Mouse (Mus musculus) testis, adult 2 months (tissue): ENCODE data around the gene Dis3.

Experiments used
- CTCF ChIP-seq: fragments of 200-500 bp; IDR thresholded peaks from 2 replicates; pipeline ENCODE4 v1.5.1; 2012; ENCODE audit warnings: low read depth, mild to moderate bottlenecking, inconsistent platforms, low read length, moderate library complexity; ENCODE audit not compliant: control insufficient read depth, insufficient read depth, insufficient replicate concordance
- POLR2A ChIP-seq: fragments of 200-500 bp; IDR thresholded peaks from 2 replicates; pipeline ENCODE4 v1.6.1; 2012; ENCODE audit warnings: low read depth, mild to moderate bottlenecking, inconsistent platforms, low read length, moderate library complexity; ENCODE audit not compliant: control insufficient read depth

DNA sequence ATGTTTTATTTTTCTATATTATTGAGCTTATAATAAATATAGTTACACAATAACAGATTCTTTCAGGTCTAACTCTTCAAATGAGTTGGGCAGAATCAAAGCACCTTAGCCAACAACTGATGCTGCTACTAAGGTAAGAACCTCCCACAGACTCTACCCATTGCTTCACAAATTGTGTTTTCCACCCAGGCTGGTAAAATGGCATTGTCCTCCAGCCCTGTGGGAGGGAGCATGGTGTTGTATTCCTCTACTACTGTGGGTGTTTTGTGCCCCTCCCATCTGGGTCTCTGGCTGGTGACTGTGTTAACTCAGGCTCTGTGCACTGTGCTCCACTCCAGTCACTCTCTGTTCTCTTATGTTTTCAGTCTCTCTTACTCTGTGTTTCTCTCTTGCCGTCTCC is 56.1 kb downstream of the Dis3 start:
- TF ChIP-seq CTCF: no peak
- TF ChIP-seq POLR2A: no peak
